Mouse (Mus musculus) layer of hippocampus, postnatal 25 days (tissue): ENCODE data around the gene Tgfbrap1. TPM values are rescaled to one million over a fixed set of nuclear protein-coding genes. Genes with fewer than 3 reads are reported as not detected.
"Not testable (repeated sequence)": the region's sequence is repeated elsewhere in the genome, so short reads cannot be mapped to it uniquely, and the experiment has no call there.

ENCODE experiments used
- DNase-seq, 2 experiments: peaks; one replicate each; pipeline ENCODE4 v3.0.0; 2022; ENCODE audit warnings: mixed read lengths in 2 of 2, low spot score in 1 of 2; ENCODE audit errors: extremely low spot score in 1 of 2
- microRNA-seq, 2 experiments: library from miRNA; unstranded; fragments of <30 nt; microRNA quantifications; one replicate each; pipeline ENCODE4 v1.2.0; 2021
- total RNA-seq, 2 experiments: library from RNA; stranded (reverse); gene quantifications; 2 replicates each; pipeline ENCODE4 v1.2.3; 2021

The Tgfbrap1 gene
- total RNA-seq, 2 experiments from 2014 or later, result 39.8 to 42.4 TPM

- no peak for DNase-seq
These were observed 53.0 kb downstream of the Tgfbrap1 start for GRCm38 (mm10) chr1:43045204-43045982.

- DNase-seq, result no peak
These were observed 56.2 kb downstream of the Tgfbrap1 start for GRCm38 (mm10) chr1:43042271-43042670.

- no peak for DNase-seq
These were observed 62.4 kb downstream of the Tgfbrap1 start for GRCm38 (mm10) chr1:43036014-43036413.

GRCm38 (mm10) chr1:43015153-43015685 is 83.2 kb downstream of the Tgfbrap1 start:
- DNase-seq, result not testable (repeated sequence)

- no peak for DNase-seq
These were observed 88.0 kb downstream of the Tgfbrap1 start for GRCm38 (mm10) chr1:43010461-43010860.

- no peak for DNase-seq
These were observed 91.9 kb downstream of the Tgfbrap1 start for GRCm38 (mm10) chr1:43006524-43006923.

GRCm38 (mm10) chr1:43006051-43006514 is 92.4 kb downstream of the Tgfbrap1 start:
- DNase-seq, result peak; percentile 7 to 16

Small RNAs within 50 kb of the gene (microRNA-seq; reads per million reads assigned to microRNA genes)
- 0 reads per million in 2 experiments for gene Gm24001

Other genes starting within 250 kb of the Tgfbrap1 start
- gene Mrps9, start 247.4 kb downstream of the Tgfbrap1 start, total RNA-seq, result 10 to 100 TPM; 43.9 to 47.6 TPM
- gene Gpr45, start 145.8 kb downstream of the Tgfbrap1 start, total RNA-seq, result 10 to 100 TPM; 24.8 to 25.8 TPM
- 10 to 100 TPM; 23.5 to 25.6 TPM for gene AI597479, start 73 bp upstream of the Tgfbrap1 start, total RNA-seq
- 10 to 100 TPM; 36.0 to 47.8 TPM for gene Fhl2, start 98.3 kb upstream of the Tgfbrap1 start, total RNA-seq